Mouse (Mus musculus) cortical plate, adult 2 months (tissue): ENCODE measurements around the gene Tnxb.

ENCODE experiments used
- CTCF ChIP-seq: fragments of 200-500 bp; IDR thresholded peaks from 2 replicates; pipeline ENCODE4 v1.5.1; 2011; ENCODE audit warnings: mild to moderate bottlenecking, control low read depth, low read length; ENCODE audit not compliant: insufficient read depth; ENCODE audit errors: extremely low read depth
- POLR2A ChIP-seq: fragments of 200-500 bp; IDR thresholded peaks from 2 replicates; pipeline ENCODE4 v1.6.1; 2011; ENCODE audit warnings: mild to moderate bottlenecking, low read length, control low read depth; ENCODE audit not compliant: insufficient read depth; ENCODE audit errors: extremely low read depth

GRCm38 (mm10) chr17:34659897-34660214, 10.5 kb upstream of the Tnxb start:
- no peak for TF ChIP-seq POLR2A
- no peak for TF ChIP-seq CTCF
